25 mouse cellular contexts compared by ENCODE assay signal in the genomic region with DNA sequence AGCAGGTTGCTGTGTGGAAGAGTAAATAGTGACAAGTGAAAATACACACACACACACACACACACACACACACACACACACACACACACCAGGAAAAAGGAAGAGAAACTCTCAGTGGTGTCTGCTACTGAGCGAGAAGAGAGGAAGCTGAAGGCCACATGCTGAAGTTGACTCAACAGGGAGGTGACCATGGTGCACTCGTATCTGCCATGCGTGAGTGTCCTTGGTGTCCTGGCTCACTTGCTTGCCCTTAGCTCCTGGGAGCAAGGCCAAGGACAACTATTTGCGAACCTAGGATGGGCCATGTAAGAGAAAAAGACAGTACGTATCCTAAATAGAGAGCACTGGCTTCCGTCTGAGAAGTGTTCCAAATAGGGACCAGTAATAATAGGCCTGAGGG. TPM values are rescaled to one million over a fixed set of nuclear protein-coding genes. Genes with fewer than 3 reads are reported as not detected.
DNase-seq lines count a peak whose midpoint lies in the region; ATAC-seq lines count a peak whose summit lies in the region.
"Had no signal": no experiment of that assay in that cellular context is flagged by ENCODE, and none has a peak within 500 bp of the region (broad histone marks: within the 10 kb centered on the region; RNA-seq: fewer than 3 reads in every experiment).

No protein-coding gene starts in this region.

- H3K4me3 ChIP-seq in midbrain, embryonic 11.5 days (ENCODE audit: low read depth, low read length) = no peak overlapping the region
- no peak overlapping the region for H3K4me3 ChIP-seq in midbrain, embryonic 14.5 days (replicated peaks; ENCODE audit: low read depth, low read length)
- H3K4me3 ChIP-seq: limb, embryonic 13.5 days; megakaryocyte, embryonic 14.5 days; neural tube, embryonic 13.5 days had no signal

- ATAC-seq in midbrain, embryonic 11.5 days (ENCODE audit: low FRiP score) = no peak
- no peak for ATAC-seq in midbrain, embryonic 14.5 days (ENCODE audit: low FRiP score, low TSS enrichment)
- ATAC-seq in megakaryocyte, adult 5-6 weeks (ENCODE audit: poor library complexity, severe bottlenecking) = peak; percentile 97
- ATAC-seq: activated CD4-positive, CD25-positive, alpha-beta regulatory T cell, adult 4 months; hindbrain, embryonic 16.5 days; intestine, postnatal 0 days had no signal

- peaks cover under 1% of the 10 kb centered on the region; the same call in 1 of the 2 replicates for H3K4me1 ChIP-seq in midbrain, embryonic 11.5 days (ENCODE audit: control insufficient read depth, insufficient read depth, low read length)
- H3K4me1 ChIP-seq in midbrain, embryonic 14.5 days (ENCODE audit: control insufficient read depth, insufficient read depth, low read length) = no peaks in the 10 kb centered on the region
- H3K4me1 ChIP-seq: limb, embryonic 13.5 days; neural tube, embryonic 13.5 days had no signal

- no peaks in the 10 kb centered on the region for H3K27me3 ChIP-seq in midbrain, embryonic 11.5 days (ENCODE audit: control insufficient read depth, insufficient read depth, low read length)
- no peaks in the 10 kb centered on the region for H3K27me3 ChIP-seq in midbrain, embryonic 14.5 days (ENCODE audit: control insufficient read depth, insufficient read depth, low read length)

- DNase-seq in adrenal gland, adult 8-10 months = peak; percentile 63
- no peak for DNase-seq in adrenal gland, adult 18-20 months (ENCODE audit: low spot score in 2 of 2)
- peak; percentile 8 for DNase-seq in midbrain, embryonic 11.5 days (ENCODE audit: low spot score, missing footprints)
- DNase-seq in midbrain, embryonic 14.5 days = no peak
- no peak for DNase-seq in left cerebral cortex, adult 8-10 months (ENCODE audit: low spot score in 2 of 2)
- DNase-seq in retina, postnatal 1 day = no peak
- DNase-seq: B cell, adult 2 months; cerebellum, adult 9-10 months; embryo, embryonic 11 days; gastrocnemius, postnatal 14 days; kidney, postnatal 10 days; right cerebral cortex, postnatal 14 days; thymus, postnatal 14 days had no signal

- no peak overlapping the region for H3K9ac ChIP-seq in midbrain, embryonic 11.5 days (ENCODE audit: low read length)
- no peak overlapping the region for H3K9ac ChIP-seq in midbrain, embryonic 14.5 days (replicated peaks; ENCODE audit: low read length)
- H3K9ac ChIP-seq: limb, embryonic 13.5 days; neural tube, embryonic 13.5 days had no signal

- no peak overlapping the region for H3K27ac ChIP-seq in midbrain, embryonic 11.5 days (ENCODE audit: low read depth, low read length)
- no peak overlapping the region for H3K27ac ChIP-seq in midbrain, embryonic 14.5 days (replicated peaks; ENCODE audit: low read depth, low read length)
- H3K27ac ChIP-seq: limb, embryonic 13.5 days; neural tube, embryonic 13.5 days; stomach, postnatal 0 days had no signal

- no peaks in the 10 kb centered on the region for H3K36me3 ChIP-seq in midbrain, embryonic 11.5 days (ENCODE audit: control insufficient read depth, insufficient read depth, low read length)
- H3K36me3 ChIP-seq in midbrain, embryonic 14.5 days (ENCODE audit: control insufficient read depth, insufficient read depth, low read length) = no peaks in the 10 kb centered on the region
- H3K36me3 ChIP-seq: limb, embryonic 13.5 days; neural tube, embryonic 13.5 days had no signal

- no peak overlapping the region for H3K4me2 ChIP-seq in midbrain, embryonic 11.5 days
- H3K4me2 ChIP-seq in midbrain, embryonic 14.5 days (ENCODE audit: low read length) = no peak overlapping the region
- H3K4me2 ChIP-seq: heart, embryonic 11.5 days; limb, embryonic 13.5 days; neural tube, embryonic 13.5 days had no signal

- no peaks in the 10 kb centered on the region for H3K9me3 ChIP-seq in midbrain, embryonic 11.5 days (ENCODE audit: control insufficient read depth, low read length)
- H3K9me3 ChIP-seq in midbrain, embryonic 14.5 days (ENCODE audit: control insufficient read depth, low read length) = no peaks in the 10 kb centered on the region
- H3K9me3 ChIP-seq: limb, embryonic 13.5 days; megakaryocyte, embryonic 14.5 days; neural tube, embryonic 13.5 days had no signal

- WGBS in midbrain, embryonic 11.5 days = 86% methylated on average over 6 of the region's 6 CpGs
- WGBS in midbrain, embryonic 14.5 days = 92% methylated on average over 6 of the region's 6 CpGs

RNA-seq across cellular contexts. Expression of a gene that starts 8.4 kb away (rescaled TPM):
- total RNA-seq in adrenal gland, adult 8-10 months (2022) = under 1 TPM in 2 of 4 experiments, not detected in 2; 0.43 to 0.45 TPM
- total RNA-seq in adrenal gland, adult 18-20 months (2021) = not detected
- 0.44 and 1.1 TPM in 2 replicates for polyA plus RNA-seq in midbrain, embryonic 11.5 days (2014; fragmentation: Nextera tagmentation; extraction: Ambion mirVana)
- not detected in 2 replicates for polyA plus RNA-seq in midbrain, embryonic 14.5 days (2014; fragmentation: Nextera tagmentation; extraction: Ambion mirVana)
- total RNA-seq in megakaryocyte, adult 5-6 weeks (2015) = not detected in 2 replicates
- not detected in 2 replicates for total RNA-seq in megakaryocyte, adult 5-6 weeks (2017)
- not detected for total RNA-seq in left cerebral cortex, adult 8-10 months (2022)
- total RNA-seq: gastrocnemius, postnatal 14 days; heart, postnatal 25 days; layer of hippocampus, adult 8-10 months; left cerebral cortex, postnatal 10 days had no signal
- polyA plus RNA-seq: activated CD4-positive, CD25-positive, alpha-beta regulatory T cell, adult 4 months; heart, embryonic 11.5 days; hindbrain, embryonic 16.5 days; intestine, postnatal 0 days; limb, embryonic 13.5 days; neural tube, embryonic 13.5 days; stomach, postnatal 0 days had no signal

RNA-seq across cellular contexts. Expression of a gene that starts 25.5 kb away (rescaled TPM):
- total RNA-seq in adrenal gland, adult 8-10 months (2022) = 1 to 10 TPM; 2.0 to 4.2 (median 3.1) TPM
- 1 to 10 TPM; 2.3 to 3.0 TPM for total RNA-seq in adrenal gland, adult 18-20 months (2021)
- 2.0 and 2.4 TPM in 2 replicates for polyA plus RNA-seq in midbrain, embryonic 11.5 days (2014; fragmentation: Nextera tagmentation; extraction: Ambion mirVana)
- 0.11 and 0.54 TPM in 2 replicates for polyA plus RNA-seq in midbrain, embryonic 14.5 days (2014; fragmentation: Nextera tagmentation; extraction: Ambion mirVana)
- total RNA-seq in megakaryocyte, adult 5-6 weeks (2015) = 0.42 and 0.66 TPM in 2 replicates
- 0.66 and 0.77 TPM in 2 replicates for total RNA-seq in megakaryocyte, adult 5-6 weeks (2017)
- under 1 TPM; 0.42 to 0.78 (median 0.50) TPM for total RNA-seq in left cerebral cortex, adult 8-10 months (2022)
- polyA plus RNA-seq: stomach, postnatal 0 days had no signal

RNA-seq across cellular contexts. Expression of a gene that starts 52.9 kb away (rescaled TPM):
- 100 to 1,000 TPM in 2 of 4 experiments, 10 to 100 TPM in 2; 79.7 to 115 (median 105) TPM for total RNA-seq in adrenal gland, adult 8-10 months (2022)
- 100 to 1,000 TPM; 110 to 127 TPM for total RNA-seq in adrenal gland, adult 18-20 months (2021)
- polyA plus RNA-seq in midbrain, embryonic 11.5 days (2014; fragmentation: Nextera tagmentation; extraction: Ambion mirVana) = 145 and 152 TPM in 2 replicates
- polyA plus RNA-seq in midbrain, embryonic 14.5 days (2014; fragmentation: Nextera tagmentation; extraction: Ambion mirVana) = 188 and 217 TPM in 2 replicates
- 93.3 and 118 TPM in 2 replicates for total RNA-seq in megakaryocyte, adult 5-6 weeks (2015)
- total RNA-seq in megakaryocyte, adult 5-6 weeks (2017) = 253 and 262 TPM in 2 replicates
- total RNA-seq in left cerebral cortex, adult 8-10 months (2022) = 10 to 100 TPM; 65.7 to 72.1 (median 70.6) TPM

Comparison
In these comparisons a context has a peak if more than half of its experiments do, and no peak if none do; other contexts are left out.
1. DNase-seq: peak in adrenal gland, adult 8-10 months (single experiment) and midbrain, embryonic 11.5 days (single experiment); none in adrenal gland, adult 18-20 months (0 of 2), midbrain, embryonic 14.5 days (single experiment), left cerebral cortex, adult 8-10 months (0 of 2) and retina, postnatal 1 day (single experiment).